Mouse (Mus musculus) CH12.LX (cell line): ENCODE results near the gene Jun.

Source experiments
- CTCF ChIP-seq, 2 experiments: IDR thresholded peaks in 1 of 2; conservative IDR thresholded peaks in 1 of 2; 2 replicates each; pipeline ENCODE4 v1.5.1; 2011 to 2012; ENCODE audit warnings: low read depth in 2 of 2, low read length in 2 of 2, improper control_type of control experiment in 1 of 2, inconsistent platforms in 1 of 2, mild to moderate bottlenecking in 1 of 2, moderate library complexity in 1 of 2
- MAZ ChIP-seq: IDR thresholded peaks from 2 replicates; pipeline ENCODE4 v1.6.1; 2012; ENCODE audit warnings: low read depth, mild to moderate bottlenecking, inconsistent platforms, low read length, improper control_type of control experiment, moderate library complexity

DNA sequence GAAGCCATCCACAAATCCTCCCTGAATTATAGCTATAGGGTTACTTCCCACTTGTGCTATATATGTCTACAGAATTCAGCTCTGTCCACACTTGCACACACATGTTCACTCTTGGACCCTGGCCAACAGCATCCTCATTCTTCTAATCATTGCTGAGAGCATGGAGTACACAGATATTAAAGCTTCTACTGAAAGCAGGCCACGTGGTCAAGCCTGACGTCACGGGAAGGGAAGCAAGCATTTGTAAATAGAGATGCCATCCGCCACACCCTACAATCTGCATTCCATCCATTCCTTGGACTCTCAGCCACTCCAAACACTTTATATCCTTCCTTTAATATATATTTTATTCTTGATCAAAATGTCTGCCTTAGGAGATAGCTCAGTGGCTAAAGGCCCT is 5.2 kb upstream of the Jun start:
- TF ChIP-seq MAZ (no peak), CTCF (conservative IDR thresholded peaks at IDR 0.05 in 1 of 2, IDR thresholded peaks at IDR 0.05 in 1 of 2; ENCODE audit: low read depth in 2 of 2, low read length in 2 of 2) (no peak)
